Mouse (Mus musculus) mesoderm, embryonic 11.5 days (tissue): ENCODE results near the gene Ess2.
"Not testable (repeated sequence)": the region's sequence is repeated elsewhere in the genome, so short reads cannot be mapped to it uniquely, and the experiment has no call there.

ENCODE experiments used
- DNase-seq: peaks from one replicate; pipeline ENCODE4 v3.0.0-alpha.2; 2012; ENCODE audit warnings: low read depth, low spot score

Gene Ess2

DNA sequence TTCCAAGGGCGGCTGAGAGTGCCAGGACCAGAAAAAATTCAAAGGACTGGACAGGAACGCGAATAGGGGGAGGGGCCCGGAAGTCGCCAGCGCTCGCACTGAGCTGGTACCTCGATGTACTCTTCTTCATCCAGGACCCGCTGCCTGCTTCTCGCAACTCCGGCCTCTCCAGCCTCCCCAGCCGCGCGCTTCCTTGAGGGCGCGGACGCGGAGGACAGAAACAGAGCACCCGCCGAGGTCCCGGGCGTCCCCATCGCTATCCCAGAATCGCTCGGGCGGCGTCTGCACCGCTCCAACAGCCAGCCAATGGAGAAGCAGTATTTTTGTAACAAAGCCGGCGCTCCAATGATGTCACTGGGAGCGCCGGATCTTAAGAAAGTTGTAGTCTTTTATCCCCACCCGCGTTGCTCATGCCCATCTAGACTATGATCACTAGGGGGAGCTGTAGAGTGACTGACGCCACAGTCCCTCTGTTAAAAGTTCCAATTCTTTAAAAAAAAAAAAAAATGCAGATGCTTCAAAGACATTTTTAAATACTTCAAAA lies at the start of gene Ess2:
TSS of gene Ess2 (minus strand) at position 297 of the 544 bp plus-strand sequence.
- DNase-seq: peak; percentile 96

DNA sequence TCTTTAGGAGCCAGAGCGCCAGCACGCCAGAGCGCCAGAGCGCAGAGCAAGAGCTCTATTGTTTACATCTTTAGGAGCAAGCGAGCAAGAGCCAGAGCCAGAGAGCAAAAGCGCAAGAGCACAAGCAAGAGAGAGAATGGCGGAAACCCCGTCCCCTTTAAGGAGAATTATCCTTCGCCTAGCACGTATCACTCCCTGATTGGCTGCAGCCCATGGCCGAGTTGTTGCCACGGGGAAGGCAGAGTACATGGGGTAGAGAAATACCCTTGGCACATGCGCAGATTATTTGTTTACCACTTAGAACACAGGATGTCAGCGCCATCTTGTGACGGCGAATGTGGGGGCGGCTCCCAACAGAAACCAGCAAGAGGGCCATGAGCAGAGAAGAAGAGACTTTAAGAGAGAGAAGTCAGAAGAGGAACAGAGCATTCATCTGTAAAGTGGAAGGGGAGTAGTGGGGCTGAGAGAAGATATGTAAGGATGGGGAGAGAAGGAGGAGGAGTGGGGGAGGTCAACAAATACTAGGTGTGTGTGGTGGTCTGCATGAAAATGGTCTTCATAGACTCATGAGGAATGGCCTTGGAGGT lies 45.0 kb upstream of the Ess2 start:
- not testable (repeated sequence) for DNase-seq

DNA sequence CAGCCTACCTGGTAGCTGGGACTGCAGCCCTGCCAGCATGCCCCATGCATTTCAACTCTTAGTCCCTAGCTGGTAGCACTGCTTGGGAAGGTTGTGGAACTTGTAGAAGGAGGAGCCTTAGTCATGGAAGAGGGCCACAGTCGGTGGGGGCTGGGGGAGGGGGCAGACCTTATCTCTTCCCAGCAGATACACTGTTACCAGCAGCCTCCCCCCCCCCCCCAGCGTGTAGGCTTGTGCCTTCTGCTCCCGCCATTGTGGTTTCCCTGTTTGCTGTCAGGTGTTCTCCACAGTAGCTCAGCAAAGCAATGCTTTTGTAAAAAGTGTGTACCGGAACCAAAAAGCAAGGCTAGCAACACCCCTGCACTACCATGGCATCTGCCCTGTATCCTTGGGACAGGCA lies 40.5 kb upstream of the Ess2 start:
- DNase-seq: no peak

DNA sequence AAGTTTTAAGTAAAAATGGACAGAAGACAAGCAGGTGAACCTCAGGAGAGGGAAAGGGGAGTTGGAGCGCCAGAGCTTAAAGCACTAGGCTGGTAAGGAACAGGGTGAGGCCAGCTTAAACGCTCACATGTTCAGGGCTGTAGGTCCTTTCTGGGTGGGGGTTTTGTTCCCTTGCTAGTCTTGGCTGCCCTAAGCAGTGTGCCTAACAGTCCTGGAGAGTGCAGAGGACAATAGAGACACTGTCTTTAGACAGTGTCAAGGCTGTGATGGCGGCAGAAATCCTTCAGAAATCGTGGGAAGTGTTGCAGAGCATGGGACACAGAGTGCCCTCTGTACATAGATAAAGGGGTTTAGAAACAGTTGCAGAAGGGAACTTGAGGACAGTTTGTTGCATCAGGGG lies 38.9 kb upstream of the Ess2 start:
- peak; percentile 23 for DNase-seq

DNA sequence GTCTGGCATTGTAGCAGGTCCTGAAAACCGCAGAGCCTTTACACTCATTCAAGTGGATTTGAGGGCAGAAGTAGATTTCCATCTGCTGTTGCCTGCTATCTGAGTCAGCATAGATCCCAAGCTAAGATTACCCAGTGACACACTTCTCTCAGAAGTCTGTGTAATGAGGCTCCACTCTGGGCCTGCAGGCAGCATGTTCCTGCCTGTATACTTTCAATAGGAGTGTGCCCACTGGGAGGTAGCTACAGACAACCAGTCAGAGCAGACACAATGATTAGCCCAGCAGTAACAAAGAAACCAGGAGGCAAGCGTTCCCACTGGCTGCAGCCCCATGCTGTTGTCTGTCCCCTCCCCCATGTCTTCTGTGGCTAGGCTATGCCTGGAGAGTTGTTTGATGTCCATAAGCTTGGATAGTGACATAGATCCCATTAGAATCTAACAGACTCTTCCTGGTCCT lies 38.3 kb upstream of the Ess2 start:
- peak; percentile 36 for DNase-seq

DNA sequence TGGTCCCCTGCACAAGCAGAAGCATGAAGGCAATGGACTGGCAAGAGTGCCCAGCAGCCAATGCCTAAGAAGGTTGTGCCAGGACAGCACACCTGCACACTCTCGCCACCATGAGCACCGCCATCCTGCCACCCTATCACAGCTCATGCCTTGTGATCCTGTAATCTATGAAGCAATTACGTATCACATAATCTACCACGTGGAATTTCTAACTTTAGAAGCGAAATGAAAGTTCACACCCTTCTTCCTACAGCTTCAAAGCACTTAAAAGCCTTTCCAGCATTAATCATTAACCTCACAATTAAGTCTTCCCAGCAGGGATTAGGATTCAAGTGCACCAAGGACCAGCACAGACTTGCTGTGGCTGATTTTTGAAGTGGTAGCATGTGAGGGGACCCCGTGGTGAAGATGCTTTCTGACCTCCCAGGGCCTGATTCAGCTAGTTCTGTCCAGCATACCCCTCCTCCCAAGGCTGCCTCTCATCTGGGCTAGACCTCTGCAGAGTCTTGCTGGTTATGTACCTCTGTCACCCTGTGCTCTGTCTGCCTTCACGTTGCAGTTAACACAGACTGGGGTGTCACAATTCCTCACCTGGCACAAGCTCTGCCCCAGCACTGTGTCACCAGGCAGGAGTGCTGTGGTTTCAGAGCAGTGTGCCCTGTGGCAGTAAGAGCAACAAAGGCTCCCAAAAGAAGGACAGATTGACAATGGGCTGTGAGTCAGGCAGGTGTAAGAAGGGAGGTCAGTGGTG lies 34.1 kb upstream of the Ess2 start:
- DNase-seq: no peak

DNA sequence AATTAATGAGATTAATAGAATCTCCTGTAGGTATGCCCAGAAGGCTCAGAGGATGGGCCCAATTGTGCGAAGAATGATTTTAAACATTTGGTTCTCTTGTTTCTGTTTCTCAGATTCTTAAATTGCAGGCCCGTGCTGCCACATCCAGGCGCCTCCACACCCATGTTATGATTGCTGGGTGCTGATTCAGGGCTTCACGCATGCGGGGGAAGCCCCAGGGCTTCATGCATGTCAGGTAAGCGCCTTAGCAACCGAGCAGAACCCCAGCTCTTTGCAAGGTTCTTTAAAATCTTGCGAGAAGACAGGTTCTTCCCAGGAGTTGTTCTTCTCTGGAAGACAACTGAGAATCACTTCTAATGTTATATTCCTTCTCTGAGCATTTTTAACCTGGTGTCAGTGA lies 32.3 kb upstream of the Ess2 start:
- no peak for DNase-seq

DNA sequence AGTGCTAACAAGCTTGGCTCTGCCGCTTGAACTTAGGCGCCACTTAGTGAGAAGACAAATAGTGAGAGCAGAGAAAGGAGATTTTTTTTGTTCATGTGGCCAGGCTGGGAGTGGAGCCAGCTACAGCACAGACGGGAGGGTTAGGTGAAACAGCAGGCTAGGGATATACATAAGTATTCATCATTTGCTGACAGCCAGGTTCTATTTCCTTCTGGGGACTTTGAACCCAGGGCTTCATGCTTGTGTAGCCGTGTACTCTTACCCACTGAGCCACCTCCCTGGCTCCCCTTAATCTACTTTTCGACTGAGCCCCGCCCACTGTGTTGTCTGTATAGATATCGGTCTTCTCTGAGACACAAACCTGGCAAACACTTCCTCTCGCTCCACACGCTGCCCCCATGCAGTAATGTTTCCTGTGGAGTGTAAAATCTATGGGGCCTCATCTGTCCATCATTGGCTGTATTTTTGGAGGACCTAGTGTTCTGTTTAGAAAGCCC lies 28.2 kb upstream of the Ess2 start:
- DNase-seq: no peak

DNA sequence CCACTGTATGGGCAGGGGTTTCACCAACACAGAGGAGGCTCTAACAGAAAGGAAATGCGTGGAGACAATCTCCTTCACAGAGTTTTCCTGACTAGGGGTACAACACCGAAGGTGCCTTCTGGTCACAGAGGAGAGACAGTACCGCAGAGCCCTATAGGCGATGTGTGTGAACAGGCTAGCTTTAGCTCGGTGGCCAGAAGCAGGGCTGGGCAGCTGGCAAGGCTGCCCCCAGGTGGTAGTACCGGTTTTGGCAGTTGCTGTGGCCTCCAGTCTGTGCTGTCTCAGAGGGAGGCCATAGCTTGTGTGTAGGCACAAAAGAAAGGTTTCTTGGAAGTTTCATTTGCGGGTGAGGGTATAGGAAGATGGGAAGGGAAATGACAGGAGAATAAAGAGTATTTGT lies 27.7 kb upstream of the Ess2 start:
- peak; percentile 69 for DNase-seq

DNA sequence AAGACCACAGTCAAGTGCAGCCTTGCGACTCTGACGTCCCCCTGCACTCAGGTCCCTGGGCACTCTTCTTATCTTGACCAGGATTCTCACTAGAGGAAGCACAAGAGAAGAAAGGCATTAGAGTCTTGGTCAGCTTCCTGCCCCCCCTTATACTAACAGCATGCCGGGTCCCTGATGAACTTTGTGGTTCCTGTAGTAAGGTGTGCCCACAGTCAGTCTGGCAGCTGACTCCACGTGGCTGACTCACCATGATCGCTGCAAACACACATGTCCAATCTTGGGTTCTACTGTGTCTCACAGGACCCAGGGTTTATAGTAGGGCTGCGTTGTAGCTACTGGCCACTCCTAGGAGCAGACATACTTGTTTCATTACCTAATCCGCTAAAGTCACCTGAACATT lies 27.0 kb upstream of the Ess2 start:
- DNase-seq: no peak

DNA sequence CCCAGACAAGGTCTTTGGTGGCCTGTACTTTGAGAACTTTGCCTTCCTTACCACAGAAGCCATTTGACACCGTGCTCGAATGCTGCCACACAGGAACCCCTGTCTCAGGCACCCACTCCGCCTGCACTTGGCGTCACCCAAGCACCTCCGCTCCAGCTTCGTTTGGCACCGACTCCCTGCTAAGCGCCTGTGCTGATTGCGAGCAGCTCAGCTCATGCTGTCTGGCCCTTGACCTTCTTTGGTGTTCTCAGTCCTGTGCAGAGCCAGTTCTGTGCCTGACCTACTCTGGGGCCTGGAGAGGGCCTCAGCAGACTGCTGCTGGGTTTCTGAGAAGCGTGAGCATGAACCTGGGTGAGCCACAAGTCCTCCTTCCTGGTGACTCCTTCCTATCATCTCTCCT lies 25.6 kb upstream of the Ess2 start:
- no peak for DNase-seq

DNA sequence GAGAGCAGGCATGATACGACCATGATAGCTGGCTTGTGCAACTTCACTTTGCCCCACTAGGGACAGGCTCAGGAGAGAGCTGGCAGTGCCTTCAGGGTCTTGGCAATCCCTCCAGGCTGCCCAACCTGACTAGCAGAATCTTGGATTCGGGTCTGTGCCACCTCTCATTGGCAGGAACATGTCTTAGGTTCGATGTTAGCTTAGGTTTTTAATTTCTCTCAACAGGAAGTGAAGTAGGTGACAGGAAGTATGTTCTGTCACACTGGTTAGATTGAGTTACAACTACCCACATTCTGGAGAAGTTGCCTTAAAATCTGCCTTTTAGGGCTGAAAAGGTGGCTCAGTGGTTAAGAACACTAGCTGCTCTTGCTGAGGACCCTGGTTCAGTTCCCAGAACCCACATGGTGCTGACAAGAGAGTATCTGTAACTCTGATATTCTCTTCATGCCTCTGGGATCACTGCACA lies 23.3 kb upstream of the Ess2 start:
- no peak for DNase-seq

DNA sequence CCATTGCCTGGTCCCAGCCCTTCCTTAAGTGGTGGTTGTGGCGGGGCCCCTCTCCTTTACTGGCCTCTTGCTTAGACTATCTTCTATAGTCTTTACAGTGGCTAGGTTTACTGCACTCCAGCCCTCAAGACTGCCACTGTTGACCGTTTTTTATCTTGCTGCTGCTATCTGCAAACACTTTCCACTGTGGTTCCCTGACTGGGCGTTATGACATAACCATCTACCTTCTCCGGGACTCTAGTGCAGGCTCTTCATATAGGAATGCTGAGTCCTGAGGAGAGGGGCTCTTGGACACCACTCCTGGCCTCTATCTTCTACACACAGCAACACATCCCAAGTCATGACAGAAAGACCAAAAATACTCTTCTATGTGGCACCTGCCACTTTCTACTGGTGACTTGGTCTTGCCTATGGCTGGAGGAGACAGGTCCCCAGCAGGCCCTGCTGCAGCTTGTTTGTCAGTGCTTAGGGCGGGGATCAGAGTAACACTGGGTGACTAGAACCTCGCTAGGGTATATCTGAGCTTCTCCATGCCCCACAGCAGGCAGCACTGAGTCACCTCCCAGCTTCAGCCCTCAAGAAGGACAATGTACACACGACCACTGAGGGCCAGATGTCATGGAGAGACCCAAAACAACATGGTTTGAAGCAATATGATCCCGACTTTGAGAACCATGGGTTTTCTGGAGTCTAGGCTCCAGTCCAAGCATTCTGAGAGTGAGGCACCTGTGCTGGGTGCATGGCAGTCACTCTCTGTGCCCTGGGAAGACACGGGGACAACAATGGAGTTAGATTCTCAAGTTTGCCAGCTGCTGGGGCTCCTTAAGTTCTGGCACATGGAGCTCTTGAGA lies 22.7 kb upstream of the Ess2 start:
- no peak for DNase-seq

DNA sequence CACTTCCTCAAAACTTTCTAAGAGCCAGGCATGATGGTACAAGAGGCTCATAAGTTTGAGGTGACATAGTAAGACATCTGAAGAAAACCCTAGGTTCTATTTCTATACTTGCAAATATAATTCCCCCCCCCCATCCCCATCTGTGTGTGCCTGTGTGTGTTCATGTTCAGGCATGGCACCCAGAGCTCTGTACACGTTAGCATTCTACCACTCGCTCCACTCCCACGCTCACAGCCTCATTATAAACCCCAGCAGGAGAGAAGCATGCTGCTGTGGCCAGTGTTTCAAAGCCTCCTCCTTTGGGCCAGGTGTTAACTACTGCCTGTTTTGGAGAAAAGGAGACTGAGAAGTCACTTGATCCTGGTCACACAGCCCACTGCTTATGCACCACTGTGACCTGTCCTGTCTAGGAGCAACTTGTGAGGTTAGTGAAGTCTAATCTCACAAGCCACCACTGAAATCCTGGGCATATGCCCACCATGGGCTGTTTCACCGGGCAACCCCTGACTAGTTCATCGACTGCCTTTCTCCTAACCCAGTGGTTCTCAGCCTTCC lies 20.8 kb upstream of the Ess2 start:
- no peak for DNase-seq

DNA sequence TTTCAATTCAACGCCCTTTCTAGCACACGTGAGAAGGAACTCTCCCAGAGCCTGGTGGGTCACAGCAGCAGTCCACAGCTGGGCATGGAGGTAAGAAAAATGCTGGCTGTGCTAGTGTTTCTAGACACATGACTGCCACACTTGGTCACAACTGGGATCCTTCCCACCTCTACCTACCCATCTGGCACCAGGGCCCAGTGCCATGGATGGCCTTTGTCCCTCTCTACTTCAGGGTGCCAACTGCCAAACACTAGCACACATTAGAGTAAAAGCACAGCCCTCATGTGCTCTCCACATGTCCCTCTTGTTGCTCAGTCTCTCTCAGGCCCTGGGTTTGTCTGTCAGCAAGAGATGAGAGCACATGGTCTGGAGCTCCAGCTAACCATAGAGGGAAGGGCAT lies 18.5 kb upstream of the Ess2 start:
- DNase-seq: no peak

DNA sequence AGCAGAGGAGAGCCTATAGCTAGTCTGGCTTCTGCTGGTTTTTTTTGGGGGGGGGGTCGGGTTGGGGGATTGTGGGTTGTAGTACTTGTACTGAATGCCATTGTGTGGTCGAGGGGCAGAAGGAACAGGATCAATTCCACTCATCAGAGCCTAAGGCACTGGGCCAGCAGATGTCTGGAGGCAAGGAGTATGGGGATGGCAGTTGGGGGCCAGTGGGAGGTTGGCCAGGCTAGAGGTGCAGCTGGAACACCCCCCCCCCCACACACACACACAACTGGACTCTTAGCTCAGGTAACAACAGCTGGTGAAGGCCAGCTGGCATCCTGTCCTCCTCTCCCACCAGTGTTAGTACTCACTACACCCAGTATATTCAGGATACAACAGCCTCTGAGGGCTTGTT lies 18.1 kb upstream of the Ess2 start:
- no peak for DNase-seq

DNA sequence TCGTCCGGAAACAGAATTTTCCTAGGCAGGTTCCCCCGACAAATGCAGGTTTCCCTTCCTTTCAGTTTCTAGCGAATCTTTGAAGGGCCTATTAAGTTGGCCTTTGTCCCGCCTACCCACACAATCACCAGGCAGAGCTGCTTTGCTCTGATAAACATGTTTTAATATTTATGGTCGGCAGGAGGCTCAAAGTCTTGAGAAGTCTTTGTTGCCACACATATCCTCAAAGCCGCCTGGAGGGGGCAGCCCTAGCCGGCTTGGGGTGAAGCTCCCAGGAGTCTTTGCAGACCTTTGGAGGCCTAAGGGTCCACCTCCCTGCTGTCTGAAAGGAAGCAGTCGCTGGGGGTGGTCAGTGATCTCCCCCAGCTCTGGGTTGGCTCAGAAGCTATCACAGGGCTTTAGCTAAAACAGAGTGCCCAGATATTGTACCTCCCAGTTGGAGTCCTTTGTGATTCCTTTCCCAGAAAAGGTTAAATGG lies 17.5 kb upstream of the Ess2 start:
- DNase-seq: peak; percentile 81

DNA sequence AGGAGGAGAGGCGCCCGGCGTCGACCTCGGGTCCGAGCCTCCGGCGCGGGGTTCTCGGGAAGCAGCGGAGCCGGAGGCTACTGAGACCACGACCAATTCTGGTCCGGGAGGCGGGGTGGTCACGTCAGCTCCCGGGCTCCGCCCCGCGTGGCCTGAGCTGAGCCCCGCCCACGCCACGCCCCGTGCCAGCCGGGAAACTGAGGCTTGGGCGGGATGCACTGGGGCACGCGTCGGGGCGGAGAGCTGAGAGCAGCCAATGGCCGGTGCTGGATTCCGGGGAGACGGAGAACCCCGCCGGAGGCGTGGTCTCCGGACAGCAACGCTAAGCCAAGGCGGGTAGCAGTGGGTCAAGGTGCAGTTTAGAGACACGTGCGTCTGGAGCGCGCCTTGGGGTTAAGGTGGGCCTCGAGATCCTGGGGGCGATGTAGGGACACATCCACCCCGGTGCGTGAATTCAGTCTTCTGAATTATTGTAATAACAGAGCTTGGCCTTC lies 17.0 kb upstream of the Ess2 start, which contains the start of gene Slc25a1:
TSS of gene Slc25a1 (minus strand) at position 133 of the 494 bp plus-strand sequence.
- DNase-seq: peak; percentile 77

DNA sequence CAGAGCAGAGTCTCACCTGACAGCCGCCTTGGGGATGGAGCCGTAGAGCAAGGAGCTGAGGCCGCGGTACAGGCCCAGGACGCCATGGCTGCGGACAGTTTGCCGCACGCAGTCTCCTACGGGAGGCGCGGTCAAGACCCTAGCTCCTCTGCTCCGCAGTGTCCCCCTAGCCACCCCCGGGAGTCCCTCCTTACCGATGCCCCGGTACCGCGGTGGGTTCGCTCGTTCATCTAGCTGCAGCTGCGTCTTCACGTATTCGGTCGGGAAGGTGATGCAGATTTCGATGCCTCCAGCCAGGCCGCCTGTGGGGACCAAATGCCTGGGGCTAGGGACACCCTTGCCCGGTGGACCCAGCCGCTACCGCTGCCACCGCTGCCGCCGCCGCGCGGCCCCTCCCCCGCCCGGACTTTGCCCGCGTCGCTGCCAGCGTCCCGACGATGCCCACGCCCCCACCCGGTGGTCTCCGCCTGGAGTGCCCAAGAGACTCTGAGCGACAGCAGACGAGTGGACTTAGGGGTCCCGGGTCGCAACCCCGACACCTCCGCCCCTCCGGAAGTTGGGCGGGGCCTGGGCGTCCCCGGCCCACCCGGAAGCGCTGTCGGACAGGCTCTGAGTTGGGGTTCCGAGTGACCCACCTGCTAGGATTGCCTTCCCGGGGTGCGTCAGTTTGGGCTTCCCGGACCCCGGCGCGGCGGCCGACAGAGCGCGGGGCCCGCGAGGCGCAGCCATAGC lies 16.4 kb upstream of the Ess2 start:
- DNase-seq: peak; percentile 55

DNA sequence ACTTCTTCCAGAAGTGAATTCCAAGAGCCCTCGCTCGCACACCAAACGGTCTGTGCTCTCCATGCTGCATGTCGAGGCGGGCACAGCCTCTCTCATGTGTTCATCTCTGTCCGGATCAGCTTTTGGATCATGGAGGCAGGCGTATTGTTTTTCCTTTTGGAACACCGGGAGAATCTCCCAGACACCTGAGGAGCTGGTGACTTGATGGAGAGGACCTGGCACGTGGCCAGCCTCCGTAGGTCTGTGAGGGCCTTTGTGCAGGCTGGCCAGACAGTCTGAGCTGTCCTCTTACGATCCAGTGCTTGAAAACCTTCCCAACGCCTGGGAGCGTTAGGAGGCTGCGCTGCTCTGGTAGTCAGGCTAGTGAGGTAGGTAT lies 11.0 kb upstream of the Ess2 start:
- DNase-seq: no peak
